ENCODE assay signal across 19 mouse cellular contexts in genomic region chr17:84938215-84938614, GRCm38 (mm10). TPM values are rescaled to one million over a fixed set of nuclear protein-coding genes. Genes with fewer than 3 reads are reported as not detected.
DNase-seq lines count a peak whose midpoint lies in the region; ATAC-seq and TF ChIP-seq lines count a peak whose summit lies in the region.
"Had no signal": no experiment of that assay in that cellular context is flagged by ENCODE, and none has a peak within 500 bp of the region (broad histone marks: within the 10 kb centered on the region; RNA-seq: fewer than 3 reads in every experiment).

No protein-coding gene starts in this region.

- H3K9me3 ChIP-seq in liver, embryonic 14.5 days (ENCODE audit: control insufficient read depth, low read length) = no peaks in the 10 kb centered on the region; the same call in 1 of the 2 replicates
- 0 out of 2 replicates have a peak, but pooled peaks cover 3% of the 10 kb centered on the region for H3K9me3 ChIP-seq in liver, embryonic 11.5 days (ENCODE audit: control insufficient read depth, low read length)
- H3K9me3 ChIP-seq: embryonic facial prominence, embryonic 15.5 days; hindbrain, embryonic 13.5 days; limb, embryonic 12.5 days had no signal

- no peaks in the 10 kb centered on the region for H3K27me3 ChIP-seq in liver, embryonic 14.5 days (ENCODE audit: control insufficient read depth, insufficient read depth, low read length)
- H3K27me3 ChIP-seq in liver, embryonic 11.5 days (replicated peaks; ENCODE audit: control insufficient read depth, insufficient read depth, low read length) = no peaks in the 10 kb centered on the region
- H3K27me3 ChIP-seq: embryonic facial prominence, embryonic 15.5 days; hindbrain, embryonic 13.5 days; limb, embryonic 12.5 days had no signal

- peak; percentile 67 for TF ChIP-seq CTCF in liver, embryonic 14.5 days (IDR thresholded peaks at IDR 0.05; ENCODE audit: low read depth)

- peaks cover 52 to 67% of the 10 kb centered on the region in 2 experiments for H3K4me1 ChIP-seq in liver, embryonic 14.5 days (replicated peaks; ENCODE audit: control insufficient read depth in 2 of 2, insufficient read depth in 2 of 2, low read length in 1 of 2)
- H3K4me1 ChIP-seq in liver, embryonic 11.5 days (replicated peaks; ENCODE audit: control insufficient read depth, insufficient read depth, low read length) = peaks cover 31% of the 10 kb centered on the region
- H3K4me1 ChIP-seq: hindbrain, embryonic 13.5 days had no signal

- H3K27ac ChIP-seq in liver, embryonic 14.5 days = no peak overlapping the region
- no peak overlapping the region for H3K27ac ChIP-seq in liver, embryonic 11.5 days (ENCODE audit: low read depth, low read length)
- H3K27ac ChIP-seq: embryonic facial prominence, embryonic 15.5 days; hindbrain, embryonic 13.5 days; left cerebral cortex, adult 2 months; limb, embryonic 12.5 days had no signal

- no peak for TF ChIP-seq EP300 in liver, embryonic 14.5 days (IDR thresholded peaks at IDR 0.05; ENCODE audit: low read depth)

- H3K4me3 ChIP-seq in liver, embryonic 14.5 days (ENCODE audit: insufficient read depth in 1 of 2, low read depth in 2 of 2, low read length in 2 of 2) = no peak overlapping the region
- no peak overlapping the region for H3K4me3 ChIP-seq in liver, embryonic 11.5 days (ENCODE audit: low read depth, low read length)
- H3K4me3 ChIP-seq: embryonic facial prominence, embryonic 15.5 days; hindbrain, embryonic 13.5 days; left cerebral cortex, adult 2 months; limb, embryonic 12.5 days had no signal

- no peak for ATAC-seq in liver, embryonic 14.5 days (ENCODE audit: insufficient read depth)
- no peak for ATAC-seq in liver, embryonic 11.5 days (replicated peaks; ENCODE audit: low FRiP score)

- H3K4me2 ChIP-seq in liver, embryonic 14.5 days (ENCODE audit: low read depth) = no peak overlapping the region
- H3K4me2 ChIP-seq in liver, embryonic 11.5 days = no peak overlapping the region
- H3K4me2 ChIP-seq: embryonic facial prominence, embryonic 15.5 days; hindbrain, embryonic 13.5 days; limb, embryonic 12.5 days had no signal

- no peaks in the 10 kb centered on the region for H3K36me3 ChIP-seq in liver, embryonic 14.5 days (replicated peaks; ENCODE audit: control insufficient read depth, insufficient read depth, low read depth)
- no peaks in the 10 kb centered on the region for H3K36me3 ChIP-seq in liver, embryonic 11.5 days (ENCODE audit: control insufficient read depth, insufficient read depth, low read length)
- H3K36me3 ChIP-seq: embryonic facial prominence, embryonic 15.5 days; hindbrain, embryonic 13.5 days; limb, embryonic 12.5 days had no signal

- WGBS in liver, embryonic 14.5 days (ENCODE audit: insufficient replicate concordance) = 90% methylated on average over 4 of the region's 4 CpGs
- WGBS in liver, embryonic 11.5 days = 90% methylated on average over 4 of the region's 4 CpGs

- no peak overlapping the region for H3K9ac ChIP-seq in liver, embryonic 14.5 days (replicated peaks)
- no peak overlapping the region for H3K9ac ChIP-seq in liver, embryonic 11.5 days (ENCODE audit: low read depth, low read length)
- H3K9ac ChIP-seq: embryonic facial prominence, embryonic 15.5 days; hindbrain, embryonic 13.5 days; limb, embryonic 12.5 days had no signal

- DNase-seq in liver, embryonic 14.5 days (ENCODE audit: low read depth in 3 of 3, low spot score in 3 of 3) = no peak
- no peak for DNase-seq in liver, embryonic 11.5 days (ENCODE audit: low spot score)
- DNase-seq in thymus, postnatal 4 days = peak; percentile 48
- DNase-seq in thymus, adult 18-20 months = no peak
- peak; percentile 77 for DNase-seq in R1 (ENCODE audit: low read depth, low spot score)
- peak; percentile 29 for DNase-seq in testis, postnatal 14 days (ENCODE audit: low spot score)
- no peak for DNase-seq in frontal cortex, postnatal 36 days (ENCODE audit: low spot score in 2 of 2)
- no peak for DNase-seq in ovary, adult 18-20 months (ENCODE audit: low spot score)
- DNase-seq: adrenal gland, postnatal 14 days; cerebellum, adult 9-11 months; heart, postnatal 10 days; kidney, adult 2 months; kidney, postnatal 36 days; lung, adult 2 months; spleen, adult 18-20 months had no signal

RNA-seq across cellular contexts. Expression of gene Ppm1b, which starts 18.3 kb away (rescaled TPM):
- polyA plus RNA-seq in liver, embryonic 14.5 days (2012; rRNA removed) = 21.5 and 31.3 TPM in 2 replicates
- polyA plus RNA-seq in liver, embryonic 14.5 days (2014; fragmentation: Nextera tagmentation; extraction: Ambion mirVana) = 40.6 and 50.6 TPM in 2 replicates
- polyA plus RNA-seq in liver, embryonic 11.5 days (2014; fragmentation: Nextera tagmentation; extraction: Ambion mirVana) = 73.2 and 80.0 TPM in 2 replicates

Comparison
In these comparisons a context has a peak if more than half of its experiments do, and no peak if none do; other contexts are left out.
1. DNase-seq: peak in thymus, postnatal 4 days (single experiment), R1 (single experiment) and testis, postnatal 14 days (single experiment); none in liver, embryonic 14.5 days (0 of 3), liver, embryonic 11.5 days (single experiment), thymus, adult 18-20 months (0 of 2), frontal cortex, postnatal 36 days (0 of 2) and ovary, adult 18-20 months (single experiment).